Mouse (Mus musculus): ENCODE data around the gene Gm11639. TPM values are rescaled to one million over a fixed set of nuclear protein-coding genes. Genes with fewer than 3 reads are reported as not detected.

Gene Gm11639
- polyA plus RNA-seq, 1 experiment from 2014 or later, result not detected

DNA sequence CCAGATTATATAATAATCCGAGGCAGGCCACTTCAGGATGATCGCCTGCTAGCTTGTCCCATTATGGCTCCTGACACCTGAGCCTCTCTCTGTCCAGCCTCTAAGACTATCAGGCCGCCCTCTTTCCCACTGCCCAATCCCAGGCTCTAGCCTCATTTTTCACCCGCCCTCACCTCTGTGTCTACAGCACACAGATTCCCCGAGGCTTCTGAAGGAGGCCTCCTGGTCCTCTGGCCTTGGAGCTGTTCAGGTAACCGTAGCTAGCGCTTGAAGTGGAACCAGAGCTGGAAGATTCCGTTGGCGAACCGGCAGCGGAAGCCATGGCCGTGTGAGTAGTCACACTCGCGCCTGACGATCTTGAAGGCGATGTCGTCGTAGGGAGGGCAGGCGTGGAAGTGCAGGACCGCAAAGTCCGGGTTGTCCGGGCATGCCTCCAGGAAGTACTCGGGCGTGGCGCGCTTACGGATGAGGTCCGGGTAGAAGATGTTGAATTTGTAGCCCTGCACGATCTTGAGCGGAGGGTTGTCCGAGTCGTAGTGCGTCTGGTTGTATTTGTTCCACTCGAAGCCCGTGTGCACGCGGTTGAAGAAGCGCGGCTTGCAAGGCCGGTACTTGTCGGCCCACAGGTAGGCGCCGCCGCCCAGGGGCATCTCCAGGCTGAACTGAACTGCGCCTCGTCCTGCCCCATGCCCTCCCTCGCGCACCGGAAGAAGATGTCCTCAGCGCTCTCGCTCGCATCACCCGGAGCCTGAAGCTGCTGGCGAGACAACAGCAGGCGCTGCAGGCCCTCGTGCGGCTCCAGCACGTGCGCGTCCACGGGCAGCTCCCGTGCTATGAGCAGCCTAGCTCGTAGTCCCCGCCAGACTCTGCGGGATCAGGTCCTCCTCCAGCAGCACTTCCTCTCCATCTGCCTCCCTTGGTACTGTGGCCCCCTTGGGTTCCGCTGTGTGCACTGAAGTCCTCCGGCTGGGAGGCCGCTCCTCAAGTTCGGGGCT, 479.3 kb downstream of the Gm11639 start:
- no peak overlapping the region for H3K4me3 ChIP-seq
- no peaks in the 10 kb centered on the region for H3K4me1 ChIP-seq
- no peaks in the 10 kb centered on the region for H3K27me3 ChIP-seq
- no peaks in the 10 kb centered on the region for H3K36me3 ChIP-seq (ENCODE audit: poor library complexity, severe bottlenecking)
- no peak overlapping the region for H3K27ac ChIP-seq
- H3K9me3 ChIP-seq (replicated peaks), result peaks cover 21% of the 10 kb centered on the region
- ATAC-seq, result no peak
- WGBS, result 86% methylated on average over 69 of the region's 69 CpGs
- no peak overlapping the region for H3K4me2 ChIP-seq
- H3K9ac ChIP-seq, result no peak overlapping the region

DNA sequence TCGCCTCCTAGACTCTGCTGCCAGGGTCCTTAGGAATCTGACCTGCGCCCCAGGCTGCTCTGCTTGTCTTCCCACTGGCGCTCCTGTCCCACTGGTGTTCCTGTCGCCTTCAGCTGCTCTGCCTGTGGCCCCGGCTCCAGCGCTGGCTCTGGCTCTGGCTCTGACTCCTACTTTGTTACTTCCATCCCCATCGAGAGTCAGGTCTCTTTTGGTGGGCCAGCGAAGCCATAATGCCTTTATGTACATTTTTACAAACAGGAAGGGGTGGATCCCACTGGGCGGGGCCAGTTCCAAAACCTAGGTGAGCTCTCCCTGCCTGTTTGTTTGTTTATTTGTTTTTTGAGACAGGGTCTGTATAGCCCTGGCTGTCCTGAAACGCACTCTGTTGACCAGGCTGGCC, 481.3 kb downstream of the Gm11639 start:
- H3K4me2 ChIP-seq, result no peak overlapping the region
- H3K9ac ChIP-seq, result no peak overlapping the region
- 92% methylated on average over 10 of the region's 10 CpGs for WGBS
- H3K27me3 ChIP-seq, result no peaks in the 10 kb centered on the region
- H3K9me3 ChIP-seq (replicated peaks), result peaks cover 21% of the 10 kb centered on the region
- no peak overlapping the region for H3K4me3 ChIP-seq
- H3K36me3 ChIP-seq (ENCODE audit: poor library complexity, severe bottlenecking), result no peaks in the 10 kb centered on the region
- no peak overlapping the region for H3K27ac ChIP-seq
- H3K4me1 ChIP-seq, result no peaks in the 10 kb centered on the region
- no peak for ATAC-seq

Other genes starting within 250 kb of the Gm11639 start
- 26.1 and 29.3 TPM in 2 replicates for gene Kansl1, start 216.8 kb upstream of the Gm11639 start, polyA plus RNA-seq (2015; fragmentation: Nextera tagmentation; extraction: Ambion mirVana)
- 43.7 and 51.4 TPM in 2 replicates for gene Cdc27, start 135.1 kb upstream of the Gm11639 start, polyA plus RNA-seq (2015; fragmentation: Nextera tagmentation; extraction: Ambion mirVana)
- gene Myl4, start 135.0 kb upstream of the Gm11639 start, polyA plus RNA-seq (2015; fragmentation: Nextera tagmentation; extraction: Ambion mirVana), result 1.2 and 2.8 TPM in 2 replicates
- 0.43 and 0.89 TPM in 2 replicates for gene Itgb3, start 77.7 kb upstream of the Gm11639 start, polyA plus RNA-seq (2015; fragmentation: Nextera tagmentation; extraction: Ambion mirVana)

Measured in forebrain, embryonic 13.5 days (tissue).